Mouse (Mus musculus) liver, embryonic 14.5 days (tissue): ENCODE results near the gene Gpc6. TPM values are rescaled to one million over a fixed set of nuclear protein-coding genes. Genes with fewer than 3 reads are reported as not detected.

Source experiments
- ATAC-seq: fragments of 200-750 bp; cut with Nextera tagmentation; 2 replicates; pipeline ENCODE4 v1.8.0; 2017; ENCODE audit warnings: moderate number of reproducible peaks, mild to moderate bottlenecking, moderate library complexity; ENCODE audit not compliant: insufficient read depth
- DNase-seq, 3 experiments: peaks; one replicate each; pipeline ENCODE4 v3.0.0-alpha.2; 2012 to 2013; ENCODE audit warnings: low read depth in 3 of 3, low spot score in 3 of 3
- H3K27ac ChIP-seq: fragments of 300-500 bp; sonication (generic); 2 replicates; pipeline ENCODE4 v1.5.1; 2014; ENCODE audit warnings: moderate library complexity, mild to moderate bottlenecking, control low read depth, inconsistent platforms
- H3K27me3 ChIP-seq: fragments of 300-500 bp; sonication (generic); 2 replicates; pipeline ENCODE4 v1.6.1; 2014; ENCODE audit warnings: mild to moderate bottlenecking, low read length, moderate library complexity; ENCODE audit not compliant: control insufficient read depth, insufficient read depth
- H3K36me3 ChIP-seq: fragments of 300-500 bp; sonication (generic); replicated peaks from 2 replicates; pipeline ENCODE4 v1.6.1; 2014; ENCODE audit warnings: low read depth; ENCODE audit not compliant: control insufficient read depth, insufficient read depth
- H3K4me1 ChIP-seq, 2 experiments: fragments of 200-500 bp in 1 of 2; fragments of 300-500 bp in 1 of 2; sonication (generic) in 1 of 2; replicated peaks; 2 replicates each; pipeline ENCODE4 v1.6.1; 2012 to 2014; ENCODE audit warnings: antibody characterized with exemption in 1 of 2, inconsistent platforms in 1 of 2, low read length in 1 of 2; ENCODE audit not compliant: control insufficient read depth in 2 of 2, insufficient read depth in 2 of 2
- H3K4me2 ChIP-seq: fragments of 300-500 bp; sonication (generic); 2 replicates; pipeline ENCODE4 v1.6.1; 2014; ENCODE audit warnings: low read depth, mild to moderate bottlenecking, control low read depth, moderate library complexity
- H3K4me3 ChIP-seq, 2 experiments: fragments of 200-500 bp in 1 of 2; fragments of 300-500 bp in 1 of 2; sonication (generic) in 1 of 2; 2 replicates each; pipeline ENCODE4 v1.5.1; 2012 to 2014; ENCODE audit warnings: low read depth in 2 of 2, low read length in 2 of 2, mild to moderate bottlenecking in 2 of 2, control low read depth in 1 of 2, inconsistent platforms in 1 of 2, moderate library complexity in 1 of 2; ENCODE audit not compliant: insufficient read depth in 1 of 2
- H3K9ac ChIP-seq: fragments of 300-500 bp; sonication (generic); replicated peaks from 2 replicates; pipeline ENCODE4 v1.6.1; 2014; ENCODE audit warnings: mild to moderate bottlenecking, control low read depth, moderate library complexity
- H3K9me3 ChIP-seq: fragments of 300-500 bp; sonication (generic); 2 replicates; pipeline ENCODE4 v1.6.1; 2016; ENCODE audit warnings: low read length, mixed read lengths; ENCODE audit not compliant: control insufficient read depth
- CTCF ChIP-seq: IDR thresholded peaks from 2 replicates; pipeline ENCODE4 v1.5.1; 2016; ENCODE audit warnings: antibody characterized with exemption, low read depth, control low read depth
- EP300 ChIP-seq: IDR thresholded peaks from 2 replicates; pipeline ENCODE4 v1.6.1; 2016; ENCODE audit warnings: antibody characterized with exemption, low read depth
- WGBS: fragments of 180-500 bp; shearing (Covaris S2); extraction: QIAGEN DNeasy Blood & Tissue Kit; methylation state at CpG from one replicate; pipeline ENCODE4 v1.1.7; 2014; ENCODE audit not compliant: insufficient replicate concordance; 5-methylcytosine and 5-hydroxymethylcytosine counted together
- polyA plus RNA-seq, 2 experiments: library from polyadenylated mRNA; depleted of rRNA in 1 of 2; stranded (reverse) in 1 of 2; unstranded in 1 of 2; fragments of >200 nt; fragmentation: Nextera tagmentation in 1 of 2; extraction: Ambion mirVana in 1 of 2; gene quantifications; 2 replicates each; pipeline versions ENCODE4 v1.2.1 to v1.2.3; 2012 to 2014

Gene Gpc6
- polyA plus RNA-seq (2012; rRNA removed) (0.88 and 0.97 TPM in 2 replicates), polyA plus RNA-seq (2014; fragmentation: Nextera tagmentation; extraction: Ambion mirVana) (2.3 and 2.6 TPM in 2 replicates)

DNA sequence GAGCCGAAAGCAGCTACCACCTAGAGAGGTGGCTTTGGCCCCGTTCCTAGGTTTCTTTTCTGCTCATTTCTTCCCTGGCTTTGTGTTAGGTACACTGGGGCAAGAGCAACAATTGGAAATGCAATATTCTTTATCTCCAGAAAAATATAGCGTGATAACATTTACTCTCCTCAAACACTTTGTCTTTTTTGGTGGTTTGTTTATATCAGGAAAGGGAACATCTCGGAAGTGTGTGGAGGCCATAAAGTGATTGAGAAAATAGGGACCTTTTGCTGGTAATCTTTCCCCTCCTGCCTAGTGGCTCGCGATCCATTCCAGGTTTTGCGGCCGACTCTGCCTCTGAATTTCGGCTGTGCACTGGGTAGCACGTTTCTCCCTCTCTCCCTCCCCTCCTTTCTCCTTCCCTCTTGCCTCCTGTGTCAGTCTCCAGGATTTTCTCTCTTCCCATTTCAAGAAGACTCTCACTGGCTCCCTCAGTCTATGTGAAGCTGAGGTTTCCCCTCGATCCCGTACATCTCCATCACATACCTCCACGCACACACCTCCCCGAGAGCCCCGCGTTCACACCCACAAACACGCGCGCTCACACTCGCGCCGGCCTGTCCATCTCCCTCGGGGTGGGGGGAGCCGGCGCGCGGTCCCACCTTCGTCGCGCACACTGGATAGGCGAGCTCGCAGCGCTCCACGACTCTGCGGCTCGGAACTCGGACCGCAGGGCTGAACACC lies at the start of gene Gpc6:
Gpc6 (plus strand) TSS at position 440 of the 726 bp plus-strand sequence.
- peak in 1 of 3 experiments; percentile 6 for DNase-seq
- H3K9ac ChIP-seq: no peak within 1 kb of the TSS; the same call in none of the 2 replicates
- peak; percentile 33; the same call in 1 of the 2 replicates for ATAC-seq
- peak within 1 kb of the TSS; percentile 49 to 51 for H3K4me3 ChIP-seq
- no peak within 1 kb of the TSS for H3K27ac ChIP-seq
- H3K27me3 ChIP-seq: peaks cover 18% of the 10 kb centered on the region
- no peak for TF ChIP-seq EP300
- no peak for TF ChIP-seq CTCF
- peak within 1 kb of the TSS; percentile 28 for H3K4me2 ChIP-seq
- H3K36me3 ChIP-seq: no peaks in the 10 kb centered on the region
- H3K4me1 ChIP-seq: no peaks in the 10 kb centered on the region
- WGBS: 1% methylated on average over 38 of the region's 38 CpGs
- H3K9me3 ChIP-seq: no peaks in the 10 kb centered on the region

DNA sequence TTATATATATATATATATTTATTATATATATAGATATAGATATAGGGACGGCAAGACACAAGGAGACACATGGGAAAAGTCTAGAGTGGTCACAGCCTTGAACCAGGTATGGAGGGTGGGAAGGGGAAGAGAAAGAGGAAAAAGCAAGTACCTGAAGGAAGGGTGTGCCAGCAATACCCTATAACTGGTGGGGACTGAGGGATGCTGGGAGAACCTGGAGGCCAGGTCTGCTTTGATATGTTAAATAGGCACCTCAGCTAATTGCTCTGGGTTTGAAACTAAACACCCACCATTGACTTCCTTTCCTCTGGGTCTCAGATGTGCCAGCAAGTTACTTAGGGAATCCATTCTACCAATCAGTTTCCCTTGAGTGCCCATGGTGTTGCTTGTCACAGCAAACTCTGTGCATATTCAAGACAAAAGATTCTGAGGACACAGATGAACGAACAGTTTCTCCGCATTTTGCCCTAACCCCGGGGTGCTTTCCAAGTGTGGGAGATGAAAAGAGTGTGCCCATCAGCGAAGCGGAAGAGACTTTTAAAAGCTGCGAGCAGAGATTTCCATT lies 42.6 kb upstream of the Gpc6 start:
- Histone ChIP-seq H3K4me1 (no peaks in the 10 kb centered on the region), H3K4me3 (no peak overlapping the region), H3K9me3 (no peaks in the 10 kb centered on the region), H3K9ac (no peak overlapping the region), H3K4me2 (no peak overlapping the region), H3K36me3 (no peaks in the 10 kb centered on the region), H3K27ac (no peak overlapping the region), H3K27me3 (no peaks in the 10 kb centered on the region)
- ATAC-seq (no peak), DNase-seq (no peak)
- WGBS: 60% methylated on average over 7 of the region's 7 CpGs
- no peak for TF ChIP-seq CTCF
- TF ChIP-seq EP300: no peak

GRCm38 (mm10) chr14:116894316-116894715 lies 30.8 kb upstream of the Gpc6 start:
- WGBS: 46% methylated on average over 3 of the region's 3 CpGs

DNA sequence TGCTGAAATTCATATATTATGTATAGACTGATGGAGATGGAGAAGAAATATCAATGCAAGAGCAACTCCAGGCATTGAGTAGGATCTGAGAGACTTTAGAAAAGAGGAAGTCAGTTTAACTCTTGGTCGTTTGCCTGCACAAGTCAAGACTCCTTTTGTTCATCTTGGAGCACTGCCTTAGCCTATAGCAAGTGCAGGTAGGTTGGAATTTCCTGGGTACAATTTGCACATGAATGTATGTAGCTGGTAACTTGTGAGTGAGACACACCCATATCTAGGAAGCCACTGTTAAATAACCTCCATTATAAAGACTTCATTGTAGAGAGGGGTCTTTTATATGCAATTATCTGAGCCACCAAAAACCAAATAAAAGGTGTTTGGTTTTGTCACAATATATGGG lies 27.1 kb upstream of the Gpc6 start:
- Histone ChIP-seq H3K4me2 (no peak overlapping the region), H3K9ac (no peak overlapping the region), H3K4me1 (no peaks in the 10 kb centered on the region), H3K9me3 (no peaks in the 10 kb centered on the region), H3K36me3 (no peaks in the 10 kb centered on the region), H3K27ac (no peak overlapping the region), H3K27me3 (no peaks in the 10 kb centered on the region), H3K4me3 (no peak overlapping the region)
- 25% methylated on average over 1 of the region's 1 CpGs for WGBS
- DNase-seq (no peak), ATAC-seq (no peak)
- TF ChIP-seq EP300: no peak
- TF ChIP-seq CTCF: no peak

More at GRCm38 (mm10) chr14:116894316-116894715, 30.8 kb upstream of the Gpc6 start:
- no peak overlapping the region for H3K4me2 ChIP-seq
- no peaks in the 10 kb centered on the region for H3K9me3 ChIP-seq
- TF ChIP-seq EP300: no peak
- no peak for TF ChIP-seq CTCF
- DNase-seq: no peak
- no peaks in the 10 kb centered on the region for H3K27me3 ChIP-seq
- no peak for ATAC-seq
- no peak overlapping the region for H3K27ac ChIP-seq
- no peaks in the 10 kb centered on the region for H3K36me3 ChIP-seq
- no peaks in the 10 kb centered on the region for H3K4me1 ChIP-seq
- H3K9ac ChIP-seq: no peak overlapping the region
- no peak overlapping the region for H3K4me3 ChIP-seq

GRCm38 (mm10) chr14:116911768-116912167 lies 13.3 kb upstream of the Gpc6 start:
- DNase-seq (no peak), ATAC-seq (no peak)
- no peak overlapping the region for H3K4me2 ChIP-seq
- 55% methylated on average over 1 of the region's 1 CpGs for WGBS
- no peak overlapping the region for H3K27ac ChIP-seq
- H3K9ac ChIP-seq: no peak overlapping the region
- no peaks in the 10 kb centered on the region for H3K36me3 ChIP-seq
- H3K9me3 ChIP-seq: no peaks in the 10 kb centered on the region
- no peaks in the 10 kb centered on the region for H3K4me1 ChIP-seq
- TF ChIP-seq CTCF (no peak), EP300 (no peak)
- H3K4me3 ChIP-seq: no peak overlapping the region
- H3K27me3 ChIP-seq: no peaks in the 10 kb centered on the region
